Mouse (Mus musculus) kidney, adult 2 months (tissue): Measurements from ENCODE around the gene Apof.

Source experiments
- CTCF ChIP-seq: fragments of 200-500 bp; conservative IDR thresholded peaks from 2 replicates; pipeline ENCODE4 v1.5.1; 2011; ENCODE audit warnings: low read depth, mild to moderate bottlenecking, control low read depth, low read length, moderate library complexity, mixed read lengths; ENCODE audit not compliant: insufficient read depth, insufficient read length
- POLR2A ChIP-seq: fragments of 200-500 bp; IDR thresholded peaks from one replicate; pipeline ENCODE4 v1.6.1; 2011; ENCODE audit warnings: low read depth, low read length, control low read depth

GRCm38 (mm10) chr10:128282886-128283450 is 14.5 kb downstream of the Apof start:
- TF ChIP-seq CTCF (no peak), POLR2A (no peak)
